Mouse (Mus musculus): ENCODE measurements around the gene Itga3.

The Itga3 gene

GRCm38 (mm10) chr11:95000548-95000947 is 76.1 kb downstream of the Itga3 start:
- peak; percentile 85 for DNase-seq

GRCm38 (mm10) chr11:95000128-95000527 is 76.5 kb downstream of the Itga3 start:
- DNase-seq, result peak; percentile 43

- peak; percentile 98 for DNase-seq
These were observed 78.5 kb downstream of the Itga3 start for GRCm38 (mm10) chr11:94998041-94998531.

- no peak for DNase-seq
These were observed 79.0 kb downstream of the Itga3 start for GRCm38 (mm10) chr11:94997596-94997995.

- peak; percentile 23 for DNase-seq
These were observed 79.6 kb downstream of the Itga3 start for GRCm38 (mm10) chr11:94996984-94997383.

- DNase-seq, result no peak
These were observed 80.5 kb downstream of the Itga3 start for GRCm38 (mm10) chr11:94996101-94996500.

- DNase-seq, result peak; percentile 32
These were observed 81.4 kb downstream of the Itga3 start for GRCm38 (mm10) chr11:94994947-94995772.

Data from thymus, postnatal 14 days (tissue).